Mouse (Mus musculus): Measurements from ENCODE around the gene Guf1. TPM values are rescaled to one million over a fixed set of nuclear protein-coding genes. Genes with fewer than 3 reads are reported as not detected.

The Guf1 gene
- polyA plus RNA-seq (2012; rRNA removed) = 9.6 and 9.7 TPM in 2 replicates

GRCm38 (mm10) chr5:69556628-69557403 lies at the start of gene Guf1:
Guf1 (plus strand) TSS chr5:69556923.
- DNase-seq (ENCODE audit: low read depth) = peak; percentile 28

- no peak for DNase-seq (ENCODE audit: low read depth)
Measured at GRCm38 (mm10) chr5:69507045-69507444, 49.7 kb upstream of the Guf1 start.

GRCm38 (mm10) chr5:69511631-69512030 lies 45.1 kb upstream of the Guf1 start:
- DNase-seq (ENCODE audit: low read depth) = no peak

- no peak for DNase-seq (ENCODE audit: low read depth)
Measured at GRCm38 (mm10) chr5:69512203-69512602, 44.5 kb upstream of the Guf1 start.

GRCm38 (mm10) chr5:69520661-69521278 lies 36.0 kb upstream of the Guf1 start:
- no peak for DNase-seq (ENCODE audit: low read depth)

- no peak for DNase-seq (ENCODE audit: low read depth)
Measured at GRCm38 (mm10) chr5:69522064-69522463, 34.7 kb upstream of the Guf1 start.

GRCm38 (mm10) chr5:69523944-69524343 lies 32.8 kb upstream of the Guf1 start:
- DNase-seq (ENCODE audit: low read depth) = no peak

GRCm38 (mm10) chr5:69541680-69542079 lies 15.0 kb upstream of the Guf1 start:
- DNase-seq (ENCODE audit: low read depth) = no peak

- DNase-seq (ENCODE audit: low read depth) = no peak
Measured at GRCm38 (mm10) chr5:69542489-69542888, 14.2 kb upstream of the Guf1 start, which contains the start of gene Yipf7. Yipf7 (minus strand) TSS chr5:69542648.

- no peak for DNase-seq (ENCODE audit: low read depth)
Measured at GRCm38 (mm10) chr5:69557404-69557935, 747 bp downstream of the Guf1 start.

- DNase-seq (ENCODE audit: low read depth) = peak; percentile 24
Measured at GRCm38 (mm10) chr5:69591640-69592461, 35.1 kb downstream of the Guf1 start, which contains the start of gene Gnpda2. Gnpda2 (minus strand) TSS chr5:69592340.

GRCm38 (mm10) chr5:69601027-69601426 lies 44.3 kb downstream of the Guf1 start:
- DNase-seq (ENCODE audit: low read depth) = no peak

GRCm38 (mm10) chr5:69613209-69613796 lies 56.6 kb downstream of the Guf1 start:
- DNase-seq (ENCODE audit: low read depth) = no peak

- no peak for DNase-seq (ENCODE audit: low read depth)
Measured at GRCm38 (mm10) chr5:69620899-69621298, 64.2 kb downstream of the Guf1 start.

Other genes with a start within 250 kb of the Guf1 start
- 0.08 and 0.11 TPM in 2 replicates for gene Kctd8, start 215.2 kb upstream of the Guf1 start, polyA plus RNA-seq (2012; rRNA removed)
- gene Yipf7, start 14.3 kb upstream of the Guf1 start, polyA plus RNA-seq (2012; rRNA removed) = 0.20 TPM in 1 of 2 replicates, not detected in the other
- 9.2 and 9.9 TPM in 2 replicates for gene Gnpda2, start 35.4 kb downstream of the Guf1 start, polyA plus RNA-seq (2012; rRNA removed)